Mouse (Mus musculus) liver, embryonic 14.5 days (tissue): ENCODE results near the gene Serpina3c. TPM values are rescaled to one million over a fixed set of nuclear protein-coding genes. Genes with fewer than 3 reads are reported as not detected.

ENCODE experiments used
- ATAC-seq: fragments of 200-750 bp; cut with Nextera tagmentation; 2 replicates; pipeline ENCODE4 v1.8.0; 2017; ENCODE audit warnings: moderate number of reproducible peaks, mild to moderate bottlenecking, moderate library complexity; ENCODE audit not compliant: insufficient read depth
- DNase-seq, 3 experiments: peaks; one replicate each; pipeline ENCODE4 v3.0.0-alpha.2; 2012 to 2013; ENCODE audit warnings: low read depth in 3 of 3, low spot score in 3 of 3
- H3K27ac ChIP-seq: fragments of 300-500 bp; sonication (generic); 2 replicates; pipeline ENCODE4 v1.5.1; 2014; ENCODE audit warnings: moderate library complexity, mild to moderate bottlenecking, control low read depth, inconsistent platforms
- H3K27me3 ChIP-seq: fragments of 300-500 bp; sonication (generic); 2 replicates; pipeline ENCODE4 v1.6.1; 2014; ENCODE audit warnings: mild to moderate bottlenecking, low read length, moderate library complexity; ENCODE audit not compliant: control insufficient read depth, insufficient read depth
- H3K36me3 ChIP-seq: fragments of 300-500 bp; sonication (generic); replicated peaks from 2 replicates; pipeline ENCODE4 v1.6.1; 2014; ENCODE audit warnings: low read depth; ENCODE audit not compliant: control insufficient read depth, insufficient read depth
- H3K4me1 ChIP-seq, 2 experiments: fragments of 200-500 bp in 1 of 2; fragments of 300-500 bp in 1 of 2; sonication (generic) in 1 of 2; replicated peaks; 2 replicates each; pipeline ENCODE4 v1.6.1; 2012 to 2014; ENCODE audit warnings: antibody characterized with exemption in 1 of 2, inconsistent platforms in 1 of 2, low read length in 1 of 2; ENCODE audit not compliant: control insufficient read depth in 2 of 2, insufficient read depth in 2 of 2
- H3K4me2 ChIP-seq: fragments of 300-500 bp; sonication (generic); 2 replicates; pipeline ENCODE4 v1.6.1; 2014; ENCODE audit warnings: low read depth, mild to moderate bottlenecking, control low read depth, moderate library complexity
- H3K4me3 ChIP-seq, 2 experiments: fragments of 200-500 bp in 1 of 2; fragments of 300-500 bp in 1 of 2; sonication (generic) in 1 of 2; 2 replicates each; pipeline ENCODE4 v1.5.1; 2012 to 2014; ENCODE audit warnings: low read depth in 2 of 2, low read length in 2 of 2, mild to moderate bottlenecking in 2 of 2, control low read depth in 1 of 2, inconsistent platforms in 1 of 2, moderate library complexity in 1 of 2; ENCODE audit not compliant: insufficient read depth in 1 of 2
- H3K9ac ChIP-seq: fragments of 300-500 bp; sonication (generic); replicated peaks from 2 replicates; pipeline ENCODE4 v1.6.1; 2014; ENCODE audit warnings: mild to moderate bottlenecking, control low read depth, moderate library complexity
- H3K9me3 ChIP-seq: fragments of 300-500 bp; sonication (generic); 2 replicates; pipeline ENCODE4 v1.6.1; 2016; ENCODE audit warnings: low read length, mixed read lengths; ENCODE audit not compliant: control insufficient read depth
- CTCF ChIP-seq: IDR thresholded peaks from 2 replicates; pipeline ENCODE4 v1.5.1; 2016; ENCODE audit warnings: antibody characterized with exemption, low read depth, control low read depth
- EP300 ChIP-seq: IDR thresholded peaks from 2 replicates; pipeline ENCODE4 v1.6.1; 2016; ENCODE audit warnings: antibody characterized with exemption, low read depth
- WGBS: fragments of 180-500 bp; shearing (Covaris S2); extraction: QIAGEN DNeasy Blood & Tissue Kit; methylation state at CpG from one replicate; pipeline ENCODE4 v1.1.7; 2014; ENCODE audit not compliant: insufficient replicate concordance; 5-methylcytosine and 5-hydroxymethylcytosine counted together
- polyA plus RNA-seq, 2 experiments: library from polyadenylated mRNA; depleted of rRNA in 1 of 2; stranded (reverse) in 1 of 2; unstranded in 1 of 2; fragments of >200 nt; fragmentation: Nextera tagmentation in 1 of 2; extraction: Ambion mirVana in 1 of 2; gene quantifications; 2 replicates each; pipeline versions ENCODE4 v1.2.1 to v1.2.3; 2012 to 2014

The Serpina3c gene
- polyA plus RNA-seq, 2 experiments: not detected

GRCm38 (mm10) chr12:104106919-104107318 is 46.8 kb downstream of the Serpina3c start:
- no peaks in the 10 kb centered on the region for H3K36me3 ChIP-seq
- no peak overlapping the region for H3K9ac ChIP-seq
- no peaks in the 10 kb centered on the region for H3K9me3 ChIP-seq
- peaks cover 2 to 8% of the 10 kb centered on the region in 2 experiments; a peak in 1 of 4 replicates for H3K4me1 ChIP-seq
- no peak overlapping the region for H3K4me2 ChIP-seq
- H3K27ac ChIP-seq: no peak overlapping the region
- TF ChIP-seq CTCF: no peak
- no peak for TF ChIP-seq EP300
- DNase-seq (peak in 2 of 3 experiments; percentile 6 to 17), ATAC-seq (peak; percentile 51; the same call in 1 of the 2 replicates)
- no peaks in the 10 kb centered on the region for H3K27me3 ChIP-seq
- no peak overlapping the region for H3K4me3 ChIP-seq

GRCm38 (mm10) chr12:104105847-104106246 is 47.8 kb downstream of the Serpina3c start:
- TF ChIP-seq CTCF (no peak), EP300 (no peak)
- H3K36me3 ChIP-seq: no peaks in the 10 kb centered on the region
- no peak overlapping the region for H3K4me3 ChIP-seq
- H3K4me1 ChIP-seq: peaks cover 2 to 8% of the 10 kb centered on the region in 2 experiments; a peak in 1 of 4 replicates
- no peak overlapping the region for H3K4me2 ChIP-seq
- no peak overlapping the region for H3K9ac ChIP-seq
- no peak for DNase-seq
- no peaks in the 10 kb centered on the region for H3K9me3 ChIP-seq
- ATAC-seq: no peak
- no peaks in the 10 kb centered on the region for H3K27me3 ChIP-seq
- H3K27ac ChIP-seq: no peak overlapping the region

- no peak within 1 kb of the TSS for H3K4me2 ChIP-seq
- no peaks in the 10 kb centered on the region for H3K4me1 ChIP-seq
- ATAC-seq (no peak), DNase-seq (no peak)
- no peaks in the 10 kb centered on the region for H3K36me3 ChIP-seq
- TF ChIP-seq CTCF (no peak), EP300 (no peak)
- no peaks in the 10 kb centered on the region for H3K9me3 ChIP-seq
- no peak within 1 kb of the TSS for H3K27ac ChIP-seq
- no peak within 1 kb of the TSS for H3K9ac ChIP-seq
- WGBS: 61% methylated on average over 6 of the region's 6 CpGs
- no peak within 1 kb of the TSS for H3K4me3 ChIP-seq
- H3K27me3 ChIP-seq: no peaks in the 10 kb centered on the region
Measured at GRCm38 (mm10) chr12:104100768-104101167, 52.9 kb downstream of the Serpina3c start, which contains the start of gene Serpina5. Serpina5 (plus strand) TSS chr12:104101113.

Other genes with a start within 250 kb of the Serpina3c start
- gene Serpina1c, start 249.0 kb downstream of the Serpina3c start, polyA plus RNA-seq (2012; rRNA removed): 186 and 209 TPM in 2 replicates
- 205 and 208 TPM in 2 replicates for gene Serpina1c, start 249.0 kb downstream of the Serpina3c start, polyA plus RNA-seq (2014; fragmentation: Nextera tagmentation; extraction: Ambion mirVana)
- 183 and 197 TPM in 2 replicates for gene Serpina1e, start 194.9 kb downstream of the Serpina3c start, polyA plus RNA-seq (2012; rRNA removed)
- gene Serpina1e, start 194.9 kb downstream of the Serpina3c start, polyA plus RNA-seq (2014; fragmentation: Nextera tagmentation; extraction: Ambion mirVana): 180 and 197 TPM in 2 replicates
- 7.0 and 7.7 TPM in 2 replicates for gene Serpina11, start 163.9 kb downstream of the Serpina3c start, polyA plus RNA-seq (2012; rRNA removed)
- 7.2 and 11.4 TPM in 2 replicates for gene Serpina11, start 163.9 kb downstream of the Serpina3c start, polyA plus RNA-seq (2014; fragmentation: Nextera tagmentation; extraction: Ambion mirVana)
- gene Serpina9, start 140.1 kb downstream of the Serpina3c start, polyA plus RNA-seq (2012; rRNA removed): not detected in 2 replicates
- gene Serpina9, start 140.1 kb downstream of the Serpina3c start, polyA plus RNA-seq (2014; fragmentation: Nextera tagmentation; extraction: Ambion mirVana): not detected in 2 replicates
- 0.01 and 0.02 TPM in 2 replicates for gene Serpina12, start 109.4 kb downstream of the Serpina3c start, polyA plus RNA-seq (2012; rRNA removed)
- gene Serpina12, start 109.4 kb downstream of the Serpina3c start, polyA plus RNA-seq (2014; fragmentation: Nextera tagmentation; extraction: Ambion mirVana): not detected in 2 replicates
- 0.08 and 0.11 TPM in 2 replicates for gene Serpina5, start 52.8 kb downstream of the Serpina3c start, polyA plus RNA-seq (2012; rRNA removed)
- gene Serpina5, start 52.8 kb downstream of the Serpina3c start, polyA plus RNA-seq (2014; fragmentation: Nextera tagmentation; extraction: Ambion mirVana): 0.14 and 0.22 TPM in 2 replicates
- not detected in 2 replicates for gene Serpina3a, start 41.1 kb downstream of the Serpina3c start, polyA plus RNA-seq (2012; rRNA removed)
- gene Serpina3a, start 41.1 kb downstream of the Serpina3c start, polyA plus RNA-seq (2014; fragmentation: Nextera tagmentation; extraction: Ambion mirVana): not detected in 2 replicates
- 0.04 and 0.11 TPM in 2 replicates for gene Serpina3b, start 25.9 kb downstream of the Serpina3c start, polyA plus RNA-seq (2012; rRNA removed)
- 0.10 and 0.34 TPM in 2 replicates for gene Serpina3b, start 25.9 kb downstream of the Serpina3c start, polyA plus RNA-seq (2014; fragmentation: Nextera tagmentation; extraction: Ambion mirVana)
- gene Serpina3f, start 60.7 kb upstream of the Serpina3c start, polyA plus RNA-seq (2012; rRNA removed): 0.08 and 0.11 TPM in 2 replicates
- gene Serpina3f, start 60.7 kb upstream of the Serpina3c start, polyA plus RNA-seq (2014; fragmentation: Nextera tagmentation; extraction: Ambion mirVana): 0.24 TPM in 2 replicates
- gene Serpina3g, start 82.4 kb upstream of the Serpina3c start, polyA plus RNA-seq (2012; rRNA removed): 0.94 and 0.97 TPM in 2 replicates
- 1.2 and 2.0 TPM in 2 replicates for gene Serpina3g, start 82.4 kb upstream of the Serpina3c start, polyA plus RNA-seq (2014; fragmentation: Nextera tagmentation; extraction: Ambion mirVana)
- 0.03 and 0.06 TPM in 2 replicates for gene Serpina3i, start 109.3 kb upstream of the Serpina3c start, polyA plus RNA-seq (2012; rRNA removed)
- 0.27 and 0.30 TPM in 2 replicates for gene Serpina3i, start 109.3 kb upstream of the Serpina3c start, polyA plus RNA-seq (2014; fragmentation: Nextera tagmentation; extraction: Ambion mirVana)
- gene Serpina3j, start 160.7 kb upstream of the Serpina3c start, polyA plus RNA-seq (2012; rRNA removed): not detected in 2 replicates
- gene Serpina3j, start 160.7 kb upstream of the Serpina3c start, polyA plus RNA-seq (2014; fragmentation: Nextera tagmentation; extraction: Ambion mirVana): not detected in 2 replicates
- not detected in 2 replicates for gene Serpina3k, start 184.6 kb upstream of the Serpina3c start, polyA plus RNA-seq (2012; rRNA removed)
- gene Serpina3k, start 184.6 kb upstream of the Serpina3c start, polyA plus RNA-seq (2014; fragmentation: Nextera tagmentation; extraction: Ambion mirVana): not detected in 2 replicates
- 0.03 and 0.04 TPM in 2 replicates for gene Serpina3m, start 184.6 kb upstream of the Serpina3c start, polyA plus RNA-seq (2012; rRNA removed)
- gene Serpina3m, start 184.6 kb upstream of the Serpina3c start, polyA plus RNA-seq (2014; fragmentation: Nextera tagmentation; extraction: Ambion mirVana): 0.11 TPM in 1 of 2 replicates, not detected in the other